Mouse (Mus musculus): ENCODE measurements at regions not wholly inside any gene's neighbourhood (a gene's known extent, or its start where the extent isn't known, plus 50 kb on each side); places are given as distances from the start of the nearest gene placed in this dataset.

- DNase-seq (ENCODE audit: low read depth): no peak
Measured at GRCm38 (mm10) chr10:18907276-18907960, 62.6 kb downstream of the Perp start.

GRCm38 (mm10) chr10:18909307-18909706 lies 64.5 kb downstream of the Perp start:
- no peak for DNase-seq (ENCODE audit: low read depth)

DNA sequence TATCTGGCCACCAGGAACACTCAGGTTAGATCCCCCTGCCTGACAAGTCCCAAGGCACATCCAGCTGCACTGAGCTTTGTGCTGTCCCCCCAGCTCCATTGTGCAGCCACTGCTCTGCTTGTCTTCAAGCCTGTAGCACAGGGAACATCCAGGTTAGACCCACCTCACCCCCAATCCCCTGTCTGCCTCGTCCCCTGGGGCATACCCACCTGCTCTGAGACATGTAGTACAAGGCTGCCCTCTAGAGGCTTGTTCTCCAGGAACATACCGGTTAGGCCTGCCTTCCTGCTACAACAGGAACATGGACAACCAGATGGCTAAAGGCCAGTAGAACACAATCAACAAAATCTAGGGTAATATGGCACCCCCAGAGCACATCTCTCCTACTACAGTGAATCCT lies 66.1 kb downstream of the Perp start:
- DNase-seq (ENCODE audit: low read depth): peak; percentile 50

DNA sequence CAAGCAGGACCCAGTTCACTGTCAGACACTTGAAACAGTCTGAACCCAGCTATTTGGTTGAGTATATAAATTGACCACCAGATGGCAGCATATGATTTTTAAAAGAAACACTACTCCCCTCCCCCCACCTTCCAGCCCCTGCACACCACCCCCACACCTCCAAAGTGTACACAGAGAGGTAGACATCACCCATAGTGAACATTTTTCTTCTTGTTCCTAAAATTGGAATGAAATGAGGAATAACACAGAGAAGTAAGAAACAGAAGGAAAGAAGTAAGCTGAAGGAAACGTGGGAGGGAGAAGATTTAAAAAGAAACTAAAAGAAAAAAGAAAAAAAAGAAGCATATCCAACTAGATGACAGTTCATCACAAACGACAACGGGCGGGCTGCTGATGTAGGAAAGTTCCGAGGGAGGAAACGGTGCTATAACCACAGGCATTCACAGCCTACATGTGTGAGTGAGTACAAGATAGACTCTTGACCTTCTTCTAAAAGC lies 72.3 kb downstream of the Perp start:
- peak; percentile 39 for DNase-seq (ENCODE audit: low read depth)

GRCm38 (mm10) chr10:18923088-18923821 lies 78.4 kb downstream of the Perp start:
- DNase-seq (ENCODE audit: low read depth): no peak

GRCm38 (mm10) chr10:18927811-18928210 lies 83.0 kb downstream of the Perp start:
- DNase-seq (ENCODE audit: low read depth): no peak

DNA sequence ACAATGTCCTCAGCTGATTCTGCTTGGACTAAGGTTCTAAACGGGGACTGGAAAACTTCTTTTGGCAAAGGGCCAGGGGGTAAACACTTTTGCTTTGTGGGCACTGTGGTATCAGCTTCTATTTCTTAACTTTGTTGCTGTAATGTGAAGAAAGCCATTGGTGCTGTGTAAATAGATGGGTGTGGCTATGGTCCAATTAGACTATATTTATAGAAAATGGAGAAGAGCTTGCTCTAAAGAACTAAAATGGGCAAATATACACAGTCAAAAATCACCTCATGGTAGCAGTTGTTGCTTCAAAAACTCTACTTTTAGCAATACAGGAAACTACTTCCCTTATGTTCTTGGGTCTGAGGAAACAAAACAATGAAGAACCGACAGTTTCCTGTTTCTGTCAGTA lies 84.1 kb downstream of the Tnfaip3 start:
- no peak for DNase-seq (ENCODE audit: low read depth)

- no peak for DNase-seq (ENCODE audit: low read depth)
Measured at GRCm38 (mm10) chr10:18941447-18941846, 74.0 kb downstream of the Tnfaip3 start.

DNA sequence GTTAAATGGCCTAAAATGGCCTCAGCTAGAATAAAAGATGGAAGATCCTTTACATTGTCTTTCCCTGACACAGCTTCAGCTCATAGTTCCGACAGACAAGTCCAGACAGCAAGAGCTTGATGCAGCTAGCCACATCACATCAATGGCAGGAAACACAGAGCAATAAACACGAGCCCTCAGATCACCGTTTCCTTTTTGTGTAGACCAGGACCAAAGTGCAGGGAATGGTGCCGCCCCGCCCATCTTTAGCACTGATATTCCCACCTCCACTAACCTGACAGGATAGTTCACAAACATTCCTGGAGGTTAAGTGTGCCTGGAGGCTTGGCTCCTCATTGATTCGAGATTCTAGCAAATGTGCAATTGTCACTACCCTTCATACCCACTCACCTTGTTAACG lies 73.5 kb downstream of the Tnfaip3 start:
- DNase-seq (ENCODE audit: low read depth): no peak

DNA sequence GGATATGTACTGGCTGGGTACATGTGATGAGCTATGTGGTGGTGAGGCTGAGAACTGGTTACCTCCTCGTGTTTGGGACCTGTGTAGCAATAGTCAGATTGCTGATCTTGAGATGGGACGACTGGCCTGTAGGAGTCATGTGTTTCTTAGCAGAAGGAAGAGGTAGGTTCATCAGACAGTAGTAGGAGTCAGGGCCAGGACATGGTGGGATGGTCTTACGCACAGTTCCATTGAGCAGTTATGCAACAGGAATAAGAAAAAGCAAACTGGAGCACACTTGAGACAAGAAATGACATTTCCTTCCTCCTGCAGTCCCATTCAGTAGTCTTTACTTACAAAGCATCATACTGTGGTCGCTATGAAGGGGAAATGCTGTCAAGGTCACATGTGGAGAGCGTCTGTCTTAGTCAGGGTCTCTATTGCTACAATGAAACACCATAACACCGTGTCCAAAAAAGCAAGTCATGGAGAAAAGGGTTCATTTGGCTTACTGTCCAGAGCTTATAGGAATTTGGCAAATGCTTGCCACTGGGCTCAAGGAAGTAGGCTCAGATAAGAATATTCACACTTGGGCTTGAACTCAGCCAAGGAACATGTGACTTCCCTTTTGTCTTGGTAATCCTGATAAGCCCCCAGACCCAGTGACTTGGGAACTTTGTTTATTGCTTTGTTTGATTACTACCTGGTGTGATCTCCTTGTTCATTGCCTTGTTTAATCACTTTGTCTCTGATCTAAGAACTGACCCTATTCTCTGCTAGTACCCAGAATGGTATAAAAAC lies 72.0 kb downstream of the Tnfaip3 start:
- DNase-seq (ENCODE audit: low read depth): no peak

DNA sequence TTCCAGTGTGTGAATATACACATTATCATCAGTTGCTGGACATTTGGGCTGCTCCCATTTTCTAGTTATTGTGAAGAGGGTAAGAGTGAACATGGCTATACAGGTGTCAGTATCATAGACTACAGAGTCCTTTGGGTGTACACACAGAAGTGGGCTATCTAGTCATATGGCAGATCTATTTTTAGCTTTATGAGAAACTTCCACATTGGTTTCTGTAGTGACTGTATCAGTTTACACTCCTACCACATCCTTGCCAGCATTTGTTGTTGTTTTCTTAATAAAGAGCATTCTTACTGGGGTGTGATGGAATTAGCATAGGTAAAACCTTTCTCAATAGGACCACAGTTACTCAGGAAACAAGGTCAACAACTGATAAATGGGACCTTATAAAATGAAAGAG lies 68.7 kb downstream of the Tnfaip3 start:
- DNase-seq (ENCODE audit: low read depth): no peak
